Mouse (Mus musculus): ENCODE data around the gene Olfr156.
"Not testable (repeated sequence)": the region's sequence is repeated elsewhere in the genome, so short reads cannot be mapped to it uniquely, and the experiment has no call there.

Olfr156 gene
- long read RNA-seq, experiment 1: 0 reads
- long read RNA-seq, experiment 2: 0 reads

DNA sequence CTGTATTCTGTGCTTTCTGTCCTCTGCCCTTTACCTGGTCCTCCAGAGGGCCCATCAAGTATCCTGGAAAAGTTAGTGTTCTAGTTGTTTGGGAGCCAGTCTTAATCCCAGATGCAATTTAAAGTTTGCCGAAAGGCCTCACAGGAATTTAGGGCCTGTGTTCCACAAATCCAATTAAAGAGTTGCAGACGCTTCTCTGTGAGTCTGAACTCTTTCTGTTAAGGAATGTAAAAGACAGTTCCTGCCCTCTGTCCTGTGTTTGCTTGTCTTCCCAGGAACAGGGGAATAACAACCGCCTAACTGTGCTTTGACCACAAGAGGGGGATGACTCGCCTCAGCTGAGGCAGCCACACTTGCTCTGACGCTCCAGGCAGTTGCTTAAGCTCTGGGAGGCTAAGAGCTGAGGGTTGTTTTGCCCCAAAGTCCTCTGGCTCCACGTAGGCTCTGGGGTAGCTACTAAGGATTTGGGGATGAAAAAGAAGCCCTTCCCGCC, at the start of gene Olfr156:
Olfr156 (minus strand) TSS at position 51 of the 493 bp plus-strand sequence.
- intact Hi-C loops (cut with DNase I): no loop called here

DNA sequence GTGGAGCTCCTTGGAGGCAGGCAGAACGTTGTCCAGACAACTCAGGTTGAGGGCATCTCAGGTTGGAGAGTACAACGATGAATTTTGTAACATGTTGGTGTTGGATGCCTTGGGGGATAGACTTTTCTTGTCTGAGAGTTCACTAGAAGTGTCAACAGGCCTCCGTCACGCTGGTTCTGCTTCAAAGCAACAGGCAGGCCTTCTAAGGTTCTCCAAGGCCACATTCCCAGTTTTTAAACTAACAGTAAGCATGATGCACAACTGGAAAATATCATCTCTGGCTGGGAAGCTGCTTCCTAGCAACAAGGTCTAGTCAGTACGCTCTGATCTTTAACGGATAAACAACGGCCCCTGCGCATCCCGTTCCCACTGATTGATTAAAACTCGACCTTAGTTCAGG, 46.1 kb upstream of the Olfr156 start:
- intact Hi-C loops (cut with DNase I): no loop called here

DNA sequence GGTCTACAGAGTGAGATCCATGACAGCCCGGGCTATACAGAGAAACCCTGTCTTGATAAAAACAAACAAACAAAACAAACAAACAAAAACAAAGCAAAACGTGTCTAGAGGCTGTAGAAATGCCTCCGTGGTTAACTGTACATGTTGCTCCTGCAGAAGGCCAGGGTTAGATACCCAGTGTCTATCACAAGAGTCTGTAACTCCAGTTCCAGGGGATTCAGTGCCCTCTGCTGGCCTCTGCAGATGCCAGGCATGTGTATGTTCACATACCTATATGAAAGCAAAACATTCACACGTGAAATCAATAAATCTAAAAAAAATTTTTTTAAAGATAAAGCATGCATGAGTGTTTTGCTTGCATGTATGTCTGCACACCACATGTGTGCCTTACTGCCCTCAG, 39.6 kb upstream of the Olfr156 start:
- intact Hi-C loops (cut with DNase I): loop anchor here (5.0 kb wide), 1 partner anchor 101 kb away; no protein-coding TSS in a partner anchor

DNA sequence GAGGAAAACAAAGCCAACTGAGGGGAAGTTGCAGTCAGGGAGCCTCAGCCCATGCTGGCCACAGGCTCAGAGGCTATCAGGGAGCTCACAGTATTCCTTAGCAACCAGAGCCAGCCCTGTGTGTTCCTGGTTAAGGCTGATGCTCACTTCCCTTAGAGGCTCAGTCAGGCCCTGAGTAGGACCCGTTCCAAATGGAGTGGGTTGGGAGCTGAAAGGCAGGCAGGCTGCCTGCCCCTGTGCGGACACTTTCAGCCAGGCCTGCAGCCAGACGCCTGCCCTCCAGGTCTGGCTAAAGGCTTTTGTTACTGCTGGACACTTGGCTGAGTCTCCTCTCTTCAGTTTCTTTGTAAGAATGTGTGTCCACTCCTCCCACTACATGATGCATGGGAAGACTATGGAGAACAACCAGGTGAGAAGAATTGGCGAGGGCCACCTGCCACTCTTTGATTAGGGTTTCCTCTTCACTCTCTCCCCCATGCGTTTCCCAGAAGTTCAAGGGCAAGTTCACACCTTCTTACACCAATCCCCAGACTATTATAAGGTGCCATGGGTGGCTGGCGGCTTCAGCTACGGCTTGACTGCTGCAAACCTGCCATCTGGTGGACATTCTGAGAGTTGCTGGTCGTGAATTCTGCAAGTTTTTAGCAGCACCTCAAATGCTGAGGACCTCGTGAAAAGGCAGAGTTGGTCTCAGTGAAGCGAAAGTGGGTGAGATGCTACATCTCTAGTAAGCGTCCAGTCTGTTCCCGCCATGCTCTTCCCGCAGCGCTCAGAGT, 37.2 kb upstream of the Olfr156 start:
- intact Hi-C loops (cut with DNase I): loop anchor here (5.0 kb wide), 1 partner anchor 99 kb away; no protein-coding TSS in a partner anchor

DNA sequence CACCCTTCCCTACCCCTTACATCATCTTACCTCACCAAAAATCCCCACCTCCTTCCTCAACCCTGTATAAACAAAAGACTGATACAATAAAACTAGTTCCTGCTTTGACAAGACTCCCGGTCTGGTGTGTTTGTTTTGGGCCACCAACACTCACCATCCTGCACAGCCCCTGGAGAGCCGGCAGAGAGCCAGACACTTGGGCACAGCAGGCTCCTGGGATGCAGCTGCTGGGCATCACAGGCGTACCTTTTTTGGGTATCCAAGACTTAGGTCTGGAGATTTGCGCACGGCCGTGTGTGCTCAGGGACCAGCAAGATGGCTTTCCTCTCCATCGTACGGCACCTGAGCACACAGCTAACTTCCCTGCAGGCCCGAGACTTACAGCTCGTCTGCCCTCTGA, 36.2 kb upstream of the Olfr156 start:
- intact Hi-C loops (cut with DNase I): loop anchor here (5.0 kb wide), 1 partner anchor 98 kb away; no protein-coding TSS in a partner anchor

DNA sequence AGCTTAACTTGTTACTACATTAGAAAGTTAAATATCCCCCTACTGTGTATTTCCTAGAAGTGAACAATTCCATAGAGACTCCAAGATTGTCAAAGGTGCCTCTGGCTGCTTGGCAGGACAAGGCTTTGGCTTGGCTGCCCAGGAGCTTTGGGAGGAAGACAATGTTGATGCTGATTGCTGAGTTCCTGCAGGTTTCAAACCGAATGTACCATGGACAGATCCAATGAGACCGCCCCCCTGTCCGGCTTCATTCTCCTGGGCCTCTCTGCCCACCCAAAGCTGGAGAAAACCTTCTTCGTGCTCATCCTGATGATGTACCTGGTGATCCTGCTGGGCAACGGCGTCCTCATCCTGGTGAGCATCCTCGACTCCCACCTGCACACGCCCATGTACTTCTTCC, 30.4 kb upstream of the Olfr156 start:
- intact Hi-C loops (cut with DNase I): no loop called here

DNA sequence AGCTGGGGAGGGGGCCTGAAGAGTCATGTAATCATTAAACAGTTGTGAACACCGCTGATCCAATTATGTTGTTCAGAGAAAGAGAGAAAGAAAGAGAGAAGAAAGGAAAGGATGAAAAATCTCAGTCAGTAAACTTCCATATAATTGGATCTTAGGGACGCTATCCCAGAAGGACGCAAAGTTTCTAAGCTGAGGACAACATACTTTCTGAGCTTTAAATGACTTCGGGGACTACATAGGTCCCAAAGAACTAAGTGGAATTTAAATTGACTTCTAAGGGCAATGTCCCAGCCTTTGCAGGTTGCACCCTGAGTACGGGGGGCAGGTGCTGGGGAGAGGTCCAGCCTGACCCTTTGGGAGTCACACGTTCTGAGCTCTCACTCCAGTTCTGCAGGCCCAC, 27.6 kb upstream of the Olfr156 start, which contains the start of gene Olfr155:
Olfr155 (plus strand) TSS at position 301 of the 400 bp plus-strand sequence.
- intact Hi-C loops (cut with DNase I): no loop called here

DNA sequence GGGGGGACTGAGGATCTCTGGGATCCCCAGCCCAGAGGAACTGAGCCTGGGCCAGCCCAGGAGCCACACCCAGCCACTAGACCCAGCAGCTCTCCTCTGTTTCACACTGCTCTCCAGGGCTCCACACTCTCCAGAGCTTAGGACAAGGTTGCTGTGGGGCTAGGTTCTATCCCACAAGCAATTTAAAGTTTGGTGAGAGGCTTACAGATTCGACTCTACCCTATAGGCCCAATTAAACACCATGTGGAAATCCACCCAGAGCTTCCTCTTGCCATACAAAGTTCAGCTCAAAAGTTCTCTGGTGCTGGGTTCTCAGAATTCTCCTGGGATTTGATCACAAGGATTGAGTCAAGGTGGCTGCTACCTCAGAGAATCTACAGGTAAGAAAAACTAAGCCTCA, 16.4 kb upstream of the Olfr156 start, which contains the start of gene Olfr157:
Olfr157 (minus strand) TSS at position 101 of the 400 bp plus-strand sequence.
- intact Hi-C loops (cut with DNase I): no loop called here

DNA sequence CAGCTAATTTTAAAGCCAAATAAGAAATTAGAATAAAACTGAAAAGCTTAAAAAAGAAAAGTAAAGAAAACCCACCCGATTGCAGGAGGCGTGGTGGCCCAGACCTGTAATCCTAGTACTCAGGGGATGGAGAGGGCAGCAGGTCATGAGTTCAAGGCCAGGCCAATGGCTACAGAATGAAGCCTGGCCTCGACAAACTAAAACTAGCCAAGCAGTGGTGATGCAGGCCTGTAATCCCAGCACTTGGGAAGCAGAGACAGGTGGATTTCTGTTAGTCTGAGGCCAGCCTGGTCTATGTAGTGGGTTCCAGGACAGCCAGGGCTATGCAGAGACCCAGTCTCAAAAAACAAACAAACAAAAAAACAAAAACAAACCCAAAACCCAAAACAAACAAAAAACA, 14.6 kb upstream of the Olfr156 start:
- intact Hi-C loops (cut with DNase I): no loop called here

DNA sequence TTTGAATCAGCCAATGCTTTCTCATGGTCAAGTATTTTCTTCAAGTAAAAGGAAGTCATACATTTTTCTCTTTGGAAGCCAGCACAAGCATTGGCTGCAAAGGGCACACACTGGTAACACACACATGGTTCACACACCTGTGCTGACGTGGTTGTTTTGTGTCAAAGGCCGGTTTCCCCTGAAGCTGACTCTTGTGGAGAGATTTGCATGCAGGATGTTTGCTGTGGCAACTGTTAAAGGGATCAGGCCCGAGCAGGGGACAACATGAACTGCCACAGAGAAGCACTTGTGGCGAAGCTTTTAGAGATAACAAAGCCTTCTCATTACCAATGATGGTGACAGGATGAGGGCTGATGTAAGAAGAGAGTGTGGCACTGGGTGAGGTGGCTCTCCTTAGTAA, 11.1 kb upstream of the Olfr156 start:
- intact Hi-C loops (cut with DNase I): no loop called here

DNA sequence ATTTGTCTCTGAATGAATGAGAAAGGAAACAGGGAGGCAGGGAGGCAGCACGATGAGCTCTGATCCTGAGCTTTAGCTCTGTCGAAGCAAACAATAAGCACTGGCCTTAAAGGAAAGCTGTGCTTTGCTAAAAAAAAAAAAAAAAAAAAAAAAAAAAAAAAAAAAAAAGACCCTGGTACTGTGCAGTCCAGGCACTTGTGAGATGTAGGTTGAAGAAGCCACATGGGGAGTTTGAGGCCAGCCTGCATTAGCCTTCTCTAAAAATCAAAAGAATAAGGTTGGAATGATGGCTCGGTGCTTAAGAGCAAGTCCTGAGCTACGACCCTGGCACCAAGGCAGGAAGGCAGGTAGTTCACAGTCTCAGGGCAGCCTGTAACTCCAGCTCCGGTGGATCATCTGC, 10.1 kb upstream of the Olfr156 start:
- intact Hi-C loops (cut with DNase I): no loop called here

DNA sequence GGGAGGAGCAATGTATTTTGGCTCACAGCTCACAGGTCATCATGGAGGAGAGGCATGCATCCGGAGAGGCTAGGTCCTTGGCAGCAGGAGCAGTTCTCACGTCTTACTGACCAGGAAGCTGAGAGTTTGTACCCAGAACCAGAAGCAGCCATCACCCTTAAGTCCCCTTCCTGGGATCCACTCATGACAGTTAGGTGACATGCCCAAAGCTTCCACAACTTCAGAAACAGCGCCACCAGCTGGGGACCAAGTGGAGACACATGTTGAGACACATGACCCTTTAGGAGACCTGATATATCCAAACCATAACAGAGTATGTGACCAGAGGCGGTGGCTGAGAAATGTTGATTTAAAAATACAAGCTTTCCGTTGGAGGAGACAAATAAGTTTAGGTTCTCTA, 8.3 kb upstream of the Olfr156 start:
- intact Hi-C loops (cut with DNase I): no loop called here

DNA sequence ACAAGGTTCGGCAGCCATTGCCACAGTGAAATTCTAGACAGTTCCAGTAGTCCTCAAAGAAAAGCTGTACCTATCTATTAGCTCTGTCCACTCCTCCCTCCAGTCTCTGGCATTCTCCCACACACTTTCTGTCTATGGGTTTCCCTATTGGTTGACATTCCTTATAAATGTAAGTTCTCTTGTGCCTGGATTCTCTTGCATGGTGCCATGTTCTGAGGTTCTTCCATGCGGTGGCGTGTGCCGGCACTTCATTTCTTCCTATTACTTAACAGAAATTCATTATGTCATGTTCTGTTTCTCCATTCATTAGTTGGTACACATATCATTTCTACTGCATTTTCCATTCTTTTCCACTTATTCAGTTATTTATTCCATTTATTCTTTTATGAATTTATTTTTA, 5.1 kb upstream of the Olfr156 start:
- intact Hi-C loops (cut with DNase I): no loop called here

DNA sequence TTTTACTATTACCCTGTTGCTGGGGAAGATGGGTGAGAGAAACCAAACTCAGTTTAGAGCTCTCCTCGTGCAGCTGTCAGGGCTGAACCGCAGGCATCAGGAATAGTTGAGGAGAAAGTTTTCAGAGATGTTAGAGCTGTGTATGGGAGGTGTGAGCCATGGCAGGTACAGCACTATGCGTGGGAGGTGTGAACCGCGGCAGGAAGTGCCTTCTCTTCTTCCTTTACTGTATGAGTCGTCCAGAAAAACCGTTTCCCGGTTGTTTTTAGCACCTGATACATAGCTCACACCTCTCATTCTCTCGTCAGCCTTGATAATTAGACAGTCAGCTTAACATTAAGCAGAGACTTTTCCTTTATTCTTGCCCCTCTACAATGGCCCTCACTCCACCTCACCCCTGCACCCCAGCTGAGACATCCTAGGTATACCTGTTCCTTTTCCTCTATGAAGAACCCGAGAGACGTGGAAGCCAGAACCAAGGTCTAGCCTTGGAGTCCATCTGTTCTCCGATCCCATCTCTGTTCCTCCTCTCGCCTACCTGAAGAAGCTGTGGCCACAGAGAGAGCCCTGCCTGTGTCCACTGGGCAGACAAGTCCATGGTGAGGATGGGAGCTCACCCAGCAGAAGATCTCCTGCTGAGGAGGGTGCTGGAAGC, 672 bp downstream of the Olfr156 start:
- intact Hi-C loops (cut with DNase I): no loop called here

DNA sequence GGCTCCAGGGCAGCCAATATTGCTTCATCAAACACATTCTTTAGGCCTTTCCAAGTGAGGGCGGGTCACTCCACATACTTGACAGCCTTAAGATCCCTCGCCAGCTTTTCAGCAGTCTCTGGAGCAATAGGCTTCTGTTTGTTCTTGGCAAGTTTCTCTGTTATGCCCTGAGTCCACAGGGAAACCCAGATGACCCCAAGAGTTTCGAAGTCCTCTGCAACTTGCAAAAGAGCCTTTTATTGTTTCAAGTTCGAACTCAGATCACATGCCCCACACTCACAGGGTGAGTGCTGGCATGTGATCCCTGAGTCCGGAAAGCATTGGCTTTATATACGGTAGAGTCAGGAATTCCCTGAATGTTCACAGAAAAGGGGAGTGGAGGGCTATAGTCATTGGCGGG, 24.8 kb downstream of the Olfr156 start:
- intact Hi-C loops (cut with DNase I): no loop called here

DNA sequence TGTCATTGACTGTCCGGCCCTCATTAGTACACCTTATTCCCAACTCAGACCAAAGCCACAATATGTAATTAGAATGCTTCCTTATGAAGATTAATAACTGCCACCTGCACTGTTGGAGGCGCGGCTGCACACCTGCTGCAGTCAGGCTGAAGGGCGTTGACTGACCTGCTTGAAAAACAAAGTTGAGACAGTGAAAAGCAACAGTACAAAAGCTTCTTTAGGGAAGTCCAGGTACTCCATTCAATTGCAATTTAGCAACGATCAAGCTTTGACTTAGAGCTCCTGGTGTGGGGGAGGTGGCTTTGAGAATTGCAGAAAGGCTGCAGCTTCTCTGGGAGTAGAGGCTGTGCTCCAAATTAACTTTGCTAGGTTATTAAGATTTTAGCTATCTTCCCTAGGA, 27.9 kb downstream of the Olfr156 start:
- intact Hi-C loops (cut with DNase I): not testable (repeated sequence)

DNA sequence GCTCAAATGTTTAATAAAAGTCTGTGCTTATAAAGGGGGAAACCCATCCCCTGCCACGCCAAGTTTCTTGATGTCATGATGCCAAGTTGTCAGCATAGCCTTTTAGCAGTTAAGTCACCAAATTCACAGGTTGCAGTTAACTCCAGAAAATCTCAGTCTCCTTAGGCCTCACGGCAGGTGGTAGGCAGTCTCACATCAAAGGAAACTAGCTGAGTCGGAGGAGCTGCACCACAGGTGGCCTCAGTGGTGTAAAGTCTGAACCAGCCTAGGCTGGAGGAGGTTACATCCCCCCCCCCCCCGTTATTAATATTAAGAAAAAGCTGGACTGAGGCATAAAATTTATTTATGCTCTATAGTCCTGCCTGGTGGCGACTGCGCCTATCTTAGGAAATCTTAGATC, 28.4 kb downstream of the Olfr156 start:
- intact Hi-C loops (cut with DNase I): no loop called here

DNA sequence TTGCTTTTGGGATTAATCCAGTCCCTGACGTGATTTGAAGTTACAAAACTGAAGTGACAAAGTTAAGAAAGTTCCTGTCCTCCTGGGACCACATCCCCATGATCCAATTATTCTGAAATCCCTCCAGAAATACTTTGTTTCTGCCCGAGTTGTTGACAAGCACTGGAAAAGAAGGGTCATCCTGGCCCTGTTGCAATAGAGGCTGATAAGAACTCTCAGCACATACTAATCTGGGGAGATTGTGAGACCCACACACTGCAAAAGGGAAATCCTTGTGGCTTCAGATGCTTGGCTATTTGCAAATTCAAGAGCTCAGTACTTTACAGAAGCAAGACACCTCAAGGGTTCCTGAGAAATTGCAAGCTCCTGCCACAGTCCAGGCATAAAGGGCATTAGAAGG, 51.4 kb downstream of the Olfr156 start:
- intact Hi-C loops (cut with DNase I): no loop called here

DNA sequence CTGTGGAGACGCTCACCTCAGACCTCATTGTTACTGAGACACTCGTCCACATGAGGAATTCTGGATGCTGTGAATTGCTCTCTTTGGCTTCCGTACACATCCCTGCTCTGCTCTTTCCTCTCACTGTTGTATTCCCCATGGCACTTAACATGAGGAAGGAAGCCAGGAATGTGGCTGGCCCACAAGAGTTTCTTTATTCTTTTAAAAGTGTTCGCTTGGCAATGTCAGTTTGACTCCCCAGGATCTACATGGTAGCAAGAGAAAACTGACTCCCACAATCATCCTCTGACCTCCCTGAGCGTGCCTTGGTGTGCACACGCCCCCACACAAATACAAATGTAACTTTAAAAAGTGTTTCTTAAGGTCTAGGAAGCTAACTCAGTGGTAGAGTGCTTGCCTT, 52.1 kb downstream of the Olfr156 start:
- intact Hi-C loops (cut with DNase I): no loop called here

DNA sequence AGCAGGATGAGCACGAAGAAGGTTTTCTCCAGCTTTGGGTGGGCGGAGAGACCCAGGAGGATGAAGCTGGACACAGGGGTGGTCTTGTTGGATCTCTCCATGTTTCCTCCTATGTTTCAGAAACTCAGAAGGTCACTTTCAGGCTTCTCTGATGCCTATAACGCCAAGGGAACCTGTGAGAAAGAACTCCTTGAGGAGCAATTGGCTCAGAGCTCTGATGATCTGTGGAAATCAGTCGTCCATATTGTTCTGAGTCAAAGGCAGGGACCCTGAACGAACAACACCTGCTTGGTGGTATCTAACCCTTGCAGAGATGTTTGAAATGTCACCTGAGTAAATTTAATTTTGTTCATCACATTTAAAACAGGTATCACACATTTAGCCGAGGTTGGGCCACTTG, 52.8 kb downstream of the Olfr156 start, which contains the start of gene Olfr159:
Olfr159 (minus strand) TSS at position 101 of the 400 bp plus-strand sequence.
- intact Hi-C loops (cut with DNase I): no loop called here
